Mouse (Mus musculus): ENCODE results near the gene Ei24. TPM values are rescaled to one million over a fixed set of nuclear protein-coding genes. Genes with fewer than 3 reads are reported as not detected.

Gene Ei24
- polyA plus RNA-seq, 1 experiment, result 57.5 TPM

DNA sequence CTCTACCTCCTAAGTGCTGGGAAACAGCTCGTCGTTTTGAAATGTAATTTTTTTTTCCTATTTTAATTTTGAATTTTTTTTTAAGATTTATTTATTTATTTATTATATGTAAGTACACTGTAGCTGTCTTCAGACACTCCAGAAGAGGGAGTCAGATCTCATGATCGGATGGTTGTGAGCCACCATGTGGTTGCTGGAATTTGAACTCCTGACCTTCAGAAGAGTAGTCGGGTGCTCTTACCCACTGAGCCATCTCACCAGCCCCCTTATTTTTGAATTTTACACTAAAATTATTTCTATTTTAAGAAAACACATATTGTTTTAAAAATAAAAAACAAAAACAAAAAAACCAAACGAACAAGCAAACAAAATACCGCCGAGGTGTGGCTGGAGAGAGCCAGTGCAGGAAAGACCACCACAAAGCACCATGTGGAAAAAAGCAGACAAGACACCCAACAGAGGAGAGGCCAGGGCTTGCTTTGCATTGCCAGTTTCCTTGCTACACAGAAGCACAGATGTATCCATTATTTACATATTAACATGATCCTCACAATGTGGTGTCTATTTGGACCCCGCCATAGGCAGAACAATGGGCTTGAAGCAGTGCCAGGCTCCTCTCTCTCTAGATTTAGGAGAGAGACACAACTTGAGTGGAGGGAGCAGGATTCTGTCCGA is 23.9 kb upstream of the Ei24 start:
- Histone ChIP-seq H3K79me2 (ENCODE audit: control insufficient read depth, insufficient read depth) (no peaks in the 10 kb centered on the region), H3K27me3 (ENCODE audit: control insufficient read depth, insufficient read depth, insufficient read length) (peaks cover 18% of the 10 kb centered on the region), H3K4me3 (no peak overlapping the region), H3K36me3 (ENCODE audit: control insufficient read depth, insufficient read depth) (no peaks in the 10 kb centered on the region), H3K4me2 (ENCODE audit: low read depth) (no peak overlapping the region), H3ac (ENCODE audit: control insufficient read depth, insufficient read length) (no peak overlapping the region)
- TF ChIP-seq TCF3 (IDR thresholded peaks at IDR 0.05; ENCODE audit: insufficient read length, low read depth) (no peak), MYOD1 (IDR thresholded peaks at IDR 0.05; ENCODE audit: control insufficient read depth in 1 of 3, insufficient read length in 2 of 3, low read depth in 2 of 3) (no peak), USF1 (IDR thresholded peaks at IDR 0.05; ENCODE audit: low read depth) (no peak), TCF12 (IDR thresholded peaks at IDR 0.05; ENCODE audit: insufficient read depth, poor library complexity, severe bottlenecking) (no peak), POLR2A (IDR thresholded peaks at IDR 0.05; ENCODE audit: insufficient read length, low read depth) (no peak), REST (IDR thresholded peaks at IDR 0.05; ENCODE audit: insufficient read depth, insufficient read length) (no peak), E2F4 (IDR thresholded peaks at IDR 0.05; ENCODE audit: insufficient read depth) (no peak), POLR2AphosphoS2 (IDR thresholded peaks at IDR 0.05; ENCODE audit: insufficient read length, low read depth) (no peak), MYOG (IDR thresholded peaks at IDR 0.05; ENCODE audit: control insufficient read depth in 1 of 3, insufficient read depth in 1 of 3, insufficient read length in 2 of 3, low read depth in 2 of 3) (no peak), MAX (IDR thresholded peaks at IDR 0.05; ENCODE audit: low read depth) (no peak), SRF (IDR thresholded peaks at IDR 0.05; ENCODE audit: control insufficient read depth, insufficient read length, low read depth) (no peak), CEBPB (IDR thresholded peaks at IDR 0.05; ENCODE audit: insufficient read depth, poor library complexity, severe bottlenecking) (no peak)

DNA sequence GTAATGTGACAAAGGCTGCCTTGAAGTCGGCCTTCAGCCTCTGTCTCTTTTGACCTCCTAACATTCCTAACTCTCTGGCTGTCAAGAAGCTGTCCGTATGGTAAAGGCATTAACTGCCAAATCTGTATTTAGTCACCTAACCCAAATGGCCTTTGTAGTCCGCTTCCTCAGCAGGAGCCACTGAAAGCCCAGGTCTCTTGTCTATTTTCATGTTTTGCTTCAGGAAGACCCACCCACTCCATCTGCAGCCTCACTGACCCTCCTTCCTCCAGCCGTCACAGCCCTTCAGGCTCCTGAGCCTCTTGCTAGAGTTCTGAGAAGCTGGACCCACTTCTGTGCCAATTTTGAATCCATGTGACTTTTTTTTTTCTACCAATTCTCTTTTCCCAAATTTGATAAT is 21.7 kb upstream of the Ei24 start:
- Histone ChIP-seq H3K27me3 (ENCODE audit: control insufficient read depth, insufficient read depth, insufficient read length) (peaks cover 31% of the 10 kb centered on the region), H3K4me2 (ENCODE audit: low read depth) (no peak overlapping the region), H3ac (ENCODE audit: control insufficient read depth, insufficient read length) (no peak overlapping the region), H3K79me2 (ENCODE audit: control insufficient read depth, insufficient read depth) (no peaks in the 10 kb centered on the region), H3K36me3 (ENCODE audit: control insufficient read depth, insufficient read depth) (no peaks in the 10 kb centered on the region), H3K4me3 (no peak overlapping the region)
- TF ChIP-seq SRF (IDR thresholded peaks at IDR 0.05; ENCODE audit: control insufficient read depth, insufficient read length, low read depth) (no peak), POLR2AphosphoS2 (IDR thresholded peaks at IDR 0.05; ENCODE audit: insufficient read length, low read depth) (no peak), CEBPB (IDR thresholded peaks at IDR 0.05; ENCODE audit: insufficient read depth, poor library complexity, severe bottlenecking) (no peak), MYOG (IDR thresholded peaks at IDR 0.05; ENCODE audit: control insufficient read depth in 1 of 3, insufficient read depth in 1 of 3, insufficient read length in 2 of 3, low read depth in 2 of 3) (no peak), TCF3 (IDR thresholded peaks at IDR 0.05; ENCODE audit: insufficient read length, low read depth) (no peak), TCF12 (IDR thresholded peaks at IDR 0.05; ENCODE audit: insufficient read depth, poor library complexity, severe bottlenecking) (no peak), USF1 (IDR thresholded peaks at IDR 0.05; ENCODE audit: low read depth) (no peak), MAX (IDR thresholded peaks at IDR 0.05; ENCODE audit: low read depth) (no peak), POLR2A (IDR thresholded peaks at IDR 0.05; ENCODE audit: insufficient read length, low read depth) (no peak), MYOD1 (IDR thresholded peaks at IDR 0.05; ENCODE audit: control insufficient read depth in 1 of 3, insufficient read length in 2 of 3, low read depth in 2 of 3) (no peak), E2F4 (IDR thresholded peaks at IDR 0.05; ENCODE audit: insufficient read depth) (no peak), REST (IDR thresholded peaks at IDR 0.05; ENCODE audit: insufficient read depth, insufficient read length) (no peak)

DNA sequence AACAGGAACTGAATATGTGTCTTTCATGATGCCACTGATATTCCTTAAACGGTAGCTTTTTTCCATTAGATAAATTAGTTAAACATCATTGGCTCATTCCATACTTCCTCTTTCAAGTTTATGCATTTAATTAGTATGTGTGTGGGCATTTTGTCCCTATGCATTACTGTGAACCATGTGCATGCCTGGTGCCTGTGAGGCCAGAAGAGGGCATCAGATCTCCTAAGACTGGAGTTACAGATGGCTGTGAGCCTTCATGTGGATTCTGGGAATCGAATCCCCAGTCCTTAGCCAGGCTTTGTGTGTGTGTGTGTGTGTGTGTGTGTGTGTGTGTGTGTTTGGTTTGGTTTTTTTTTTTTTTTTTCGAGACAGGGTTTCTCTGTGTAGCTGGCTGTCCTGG is 17.3 kb upstream of the Ei24 start:
- Histone ChIP-seq H3K4me2 (ENCODE audit: low read depth) (no peak overlapping the region), H3K27me3 (ENCODE audit: control insufficient read depth, insufficient read depth, insufficient read length) (peaks cover 32% of the 10 kb centered on the region), H3ac (ENCODE audit: control insufficient read depth, insufficient read length) (no peak overlapping the region)

DNA sequence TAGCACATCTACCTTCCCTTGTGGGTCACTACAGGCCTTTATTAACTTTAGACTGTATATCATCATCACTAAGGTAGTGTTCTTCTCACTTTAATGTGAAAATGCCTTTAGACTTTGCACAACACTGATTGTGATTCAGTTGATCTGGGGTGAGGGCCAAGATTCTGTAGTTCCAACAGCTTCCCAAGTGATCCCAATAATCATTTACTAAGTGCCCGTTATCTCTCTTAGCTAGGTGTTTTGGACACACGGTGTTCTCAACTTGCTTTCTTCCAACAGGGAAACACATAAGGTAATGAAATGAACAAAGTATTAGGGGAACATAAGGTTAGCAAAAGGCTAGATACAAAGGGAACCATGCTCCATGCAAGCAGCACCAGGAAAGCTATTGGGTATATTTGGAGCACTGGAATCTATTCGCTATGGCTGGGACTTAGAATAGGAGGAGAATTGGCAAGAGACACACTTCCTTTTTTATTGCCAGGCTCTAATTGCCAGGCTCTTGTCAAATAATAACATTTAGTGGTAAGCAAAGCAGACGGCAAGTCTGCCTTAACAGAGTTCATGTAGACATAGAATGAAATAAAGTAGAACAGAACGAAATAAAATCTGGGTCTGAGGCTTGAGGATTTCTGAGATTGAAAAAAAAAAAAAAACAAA is 11.1 kb upstream of the Ei24 start:
- no peak overlapping the region for H3ac ChIP-seq (ENCODE audit: control insufficient read depth, insufficient read length)
- no peaks in the 10 kb centered on the region for H3K27me3 ChIP-seq (ENCODE audit: control insufficient read depth, insufficient read depth, insufficient read length)
- H3K36me3 ChIP-seq (ENCODE audit: control insufficient read depth, insufficient read depth), result no peaks in the 10 kb centered on the region
- H3K79me2 ChIP-seq (ENCODE audit: control insufficient read depth, insufficient read depth), result no peaks in the 10 kb centered on the region
- TF ChIP-seq E2F4 (IDR thresholded peaks at IDR 0.05; ENCODE audit: insufficient read depth) (no peak), REST (IDR thresholded peaks at IDR 0.05; ENCODE audit: insufficient read depth, insufficient read length) (no peak), POLR2A (IDR thresholded peaks at IDR 0.05; ENCODE audit: insufficient read length, low read depth) (no peak), MAX (IDR thresholded peaks at IDR 0.05; ENCODE audit: low read depth) (no peak), POLR2AphosphoS2 (IDR thresholded peaks at IDR 0.05; ENCODE audit: insufficient read length, low read depth) (no peak), CEBPB (IDR thresholded peaks at IDR 0.05; ENCODE audit: insufficient read depth, poor library complexity, severe bottlenecking) (no peak), TCF12 (IDR thresholded peaks at IDR 0.05; ENCODE audit: insufficient read depth, poor library complexity, severe bottlenecking) (no peak), MYOD1 (IDR thresholded peaks at IDR 0.05; ENCODE audit: control insufficient read depth in 1 of 3, insufficient read length in 2 of 3, low read depth in 2 of 3) (no peak), TCF3 (IDR thresholded peaks at IDR 0.05; ENCODE audit: insufficient read length, low read depth) (no peak), USF1 (IDR thresholded peaks at IDR 0.05; ENCODE audit: low read depth) (no peak), MYOG (IDR thresholded peaks at IDR 0.05; ENCODE audit: control insufficient read depth in 1 of 3, insufficient read depth in 1 of 3, insufficient read length in 2 of 3, low read depth in 2 of 3) (no peak), SRF (IDR thresholded peaks at IDR 0.05; ENCODE audit: control insufficient read depth, insufficient read length, low read depth) (no peak)
- no peak overlapping the region for H3K4me3 ChIP-seq
- H3K4me2 ChIP-seq (ENCODE audit: low read depth), result no peak overlapping the region

More for the DNA sequence above, 17.3 kb upstream of the Ei24 start:
- no peak overlapping the region for H3K4me3 ChIP-seq
- no peaks in the 10 kb centered on the region for H3K79me2 ChIP-seq (ENCODE audit: control insufficient read depth, insufficient read depth)
- TF ChIP-seq MYOG (IDR thresholded peaks at IDR 0.05; ENCODE audit: control insufficient read depth in 1 of 3, insufficient read depth in 1 of 3, insufficient read length in 2 of 3, low read depth in 2 of 3), result no peak
- no peak for TF ChIP-seq TCF3 (IDR thresholded peaks at IDR 0.05; ENCODE audit: insufficient read length, low read depth)
- no peak for TF ChIP-seq E2F4 (IDR thresholded peaks at IDR 0.05; ENCODE audit: insufficient read depth)
- no peak for TF ChIP-seq MAX (IDR thresholded peaks at IDR 0.05; ENCODE audit: low read depth)
- no peak for TF ChIP-seq SRF (IDR thresholded peaks at IDR 0.05; ENCODE audit: control insufficient read depth, insufficient read length, low read depth)
- TF ChIP-seq POLR2A (IDR thresholded peaks at IDR 0.05; ENCODE audit: insufficient read length, low read depth), result no peak
- no peak for TF ChIP-seq USF1 (IDR thresholded peaks at IDR 0.05; ENCODE audit: low read depth)
- no peaks in the 10 kb centered on the region for H3K36me3 ChIP-seq (ENCODE audit: control insufficient read depth, insufficient read depth)
